Mouse (Mus musculus): Measurements from ENCODE around the gene Gm20388.

GRCm38 (mm10) chr8:123284493-123284892, 3373.9 kb downstream of the Gm20388 start:
- TF ChIP-seq EP300 (optimal IDR thresholded peaks at IDR 0.05) (no peak), CTCF (IDR thresholded peaks at IDR 0.05; ENCODE audit: low read depth) (no peak)
